Mouse (Mus musculus): ENCODE data around the gene Atg4d.
"Not testable (repeated sequence)": the region's sequence is repeated elsewhere in the genome, so short reads cannot be mapped to it uniquely, and the experiment has no call there.

DNA sequence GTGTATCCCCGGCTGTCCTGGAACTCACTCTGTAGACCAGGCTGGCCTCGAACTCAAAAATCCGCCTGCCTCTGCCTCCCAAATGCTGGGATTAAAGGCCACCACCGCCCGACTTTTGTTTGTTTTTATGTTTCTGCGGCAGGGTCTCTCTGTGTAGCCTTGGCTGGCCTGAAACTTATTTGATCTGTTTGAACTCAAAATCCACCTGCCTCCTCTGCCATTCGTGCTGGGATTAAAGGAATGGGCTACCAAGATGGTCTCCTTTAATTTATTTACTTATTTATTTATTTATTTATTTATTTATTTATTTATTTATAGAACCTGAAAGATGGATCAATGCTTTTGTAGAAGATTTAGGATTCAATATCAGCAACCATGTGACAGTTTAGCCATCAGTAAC lies 26.8 kb downstream of the Atg4d start:
- not testable (repeated sequence) for TF ChIP-seq CTCF (IDR thresholded peaks at IDR 0.05; ENCODE audit: low read depth, low read length); POLR2A (IDR thresholded peaks at IDR 0.05; ENCODE audit: extremely low read depth, insufficient read depth, low read length)
